Mouse (Mus musculus) CD4-positive, CD25-positive, alpha-beta regulatory T cell, adult 4 months (primary cell): ENCODE data around the gene Wwc2. TPM values are rescaled to one million over a fixed set of nuclear protein-coding genes. Genes with fewer than 3 reads are reported as not detected.
A peak's percentile ranks its signal among the peaks of the same experiment; 100 is the strongest.

Experiments
- ATAC-seq: one replicate; pipeline ENCODE4 v1.8.0; 2017
- polyA plus RNA-seq, 2 experiments: library from polyadenylated mRNA; unstranded; fragments of 100-300 nt; shearing (Covaris generic); gene quantifications; one replicate each; pipeline ENCODE4 v1.2.1; 2017

The Wwc2 gene
- under 1 TPM; 0.24 to 0.31 TPM for polyA plus RNA-seq

- ATAC-seq: no peak
Measured at GRCm38 (mm10) chr8:47990911-47991820, at the start of gene Wwc2. Gene Wwc2, minus strand, starts transcription at chr8:47990924.

- no peak for ATAC-seq
Measured at GRCm38 (mm10) chr8:48038261-48038934, 47.7 kb upstream of the Wwc2 start.

GRCm38 (mm10) chr8:48032046-48032445, 41.3 kb upstream of the Wwc2 start:
- no peak for ATAC-seq

GRCm38 (mm10) chr8:48030667-48031066, 39.9 kb upstream of the Wwc2 start:
- no peak for ATAC-seq

GRCm38 (mm10) chr8:48026796-48027195, 36.1 kb upstream of the Wwc2 start:
- ATAC-seq: no peak

GRCm38 (mm10) chr8:48023206-48023605, 32.5 kb upstream of the Wwc2 start:
- ATAC-seq: no peak

GRCm38 (mm10) chr8:48019737-48020136, 29.0 kb upstream of the Wwc2 start:
- no peak for ATAC-seq

GRCm38 (mm10) chr8:48016538-48016937, 25.8 kb upstream of the Wwc2 start:
- peak; percentile 78 for ATAC-seq

- ATAC-seq: no peak
Measured at GRCm38 (mm10) chr8:48014386-48014785, 23.7 kb upstream of the Wwc2 start.

- ATAC-seq: no peak
Measured at GRCm38 (mm10) chr8:48013281-48013680, 22.6 kb upstream of the Wwc2 start.

GRCm38 (mm10) chr8:48011871-48012270, 21.1 kb upstream of the Wwc2 start:
- no peak for ATAC-seq

- no peak for ATAC-seq
Measured at GRCm38 (mm10) chr8:48010977-48011376, 20.3 kb upstream of the Wwc2 start.

- no peak for ATAC-seq
Measured at GRCm38 (mm10) chr8:48009399-48009798, 18.7 kb upstream of the Wwc2 start.

- ATAC-seq: no peak
Measured at GRCm38 (mm10) chr8:48008936-48009335, 18.2 kb upstream of the Wwc2 start.

- ATAC-seq: no peak
Measured at GRCm38 (mm10) chr8:48006869-48007268, 16.1 kb upstream of the Wwc2 start.

GRCm38 (mm10) chr8:48002551-48002950, 11.8 kb upstream of the Wwc2 start:
- ATAC-seq: no peak

GRCm38 (mm10) chr8:48001395-48001794, 10.7 kb upstream of the Wwc2 start:
- no peak for ATAC-seq

GRCm38 (mm10) chr8:47996712-47997111, 6.0 kb upstream of the Wwc2 start:
- no peak for ATAC-seq

GRCm38 (mm10) chr8:47996126-47996525, 5.4 kb upstream of the Wwc2 start:
- ATAC-seq: no peak

- no peak for ATAC-seq
Measured at GRCm38 (mm10) chr8:47995391-47995790, 4.7 kb upstream of the Wwc2 start.

GRCm38 (mm10) chr8:47994618-47995274, 4.0 kb upstream of the Wwc2 start:
- no peak for ATAC-seq

- ATAC-seq: peak; percentile 86
Measured at GRCm38 (mm10) chr8:47990386-47990772, 345 bp downstream of the Wwc2 start.

- ATAC-seq: peak; percentile 22
Measured at GRCm38 (mm10) chr8:47989655-47990385, 904 bp downstream of the Wwc2 start.
